8 mouse cellular contexts compared by ENCODE assay signal in genomic region chr10:13446791-13447249, GRCm38 (mm10). TPM values are rescaled to one million over a fixed set of nuclear protein-coding genes. Genes with fewer than 3 reads are reported as not detected.
DNase-seq lines count a peak whose midpoint lies in the region; ATAC-seq and TF ChIP-seq lines count a peak whose summit lies in the region.

No protein-coding gene starts in this region.

- TF ChIP-seq POLR2A in kidney, adult 2 months (IDR thresholded peaks at IDR 0.05; ENCODE audit: low read depth, low read length) = no peak

- no peak for DNase-seq in embryonic facial prominence, embryonic 10.5 days (ENCODE audit: low spot score)
- DNase-seq in adrenal gland, postnatal 36 days = peak; percentile 31 to 65
- DNase-seq in gastrocnemius, postnatal 14 days = peak; percentile 43
- peak; percentile 98 for DNase-seq in kidney, adult 2 months
- peak; percentile 94 for DNase-seq in lung, postnatal 36 days
- no peak for DNase-seq in embryo, embryonic 9.5 days (ENCODE audit: extremely low spot score)

- H3K9me3 ChIP-seq in embryonic facial prominence, embryonic 12.5 days = no peaks in the 10 kb centered on the region
- H3K9me3 ChIP-seq in embryonic facial prominence, embryonic 10.5 days = no peaks in the 10 kb centered on the region

- TF ChIP-seq CTCF in kidney, adult 2 months (conservative IDR thresholded peaks at IDR 0.05; ENCODE audit: insufficient read depth, insufficient read length, low read depth, low read length) = no peak

- no peak overlapping the region for H3K27ac ChIP-seq in embryonic facial prominence, embryonic 12.5 days
- no peak overlapping the region for H3K27ac ChIP-seq in embryonic facial prominence, embryonic 10.5 days (replicated peaks)
- peak overlapping the region; percentile 70 for H3K27ac ChIP-seq in kidney, adult 2 months (ENCODE audit: insufficient read depth, low read depth, low read length)

- H3K27me3 ChIP-seq in embryonic facial prominence, embryonic 12.5 days = no peaks in the 10 kb centered on the region
- no peaks in the 10 kb centered on the region for H3K27me3 ChIP-seq in embryonic facial prominence, embryonic 10.5 days (replicated peaks; ENCODE audit: low read depth, poor library complexity, severe bottlenecking)
- no peaks in the 10 kb centered on the region for H3K27me3 ChIP-seq in kidney, adult 2 months (replicated peaks; ENCODE audit: control insufficient read depth, insufficient read depth, low read length)

- WGBS in embryonic facial prominence, embryonic 12.5 days = 47% methylated on average over 3 of the region's 3 CpGs
- 77% methylated on average over 3 of the region's 3 CpGs for WGBS in embryonic facial prominence, embryonic 10.5 days
- WGBS in kidney, adult 2 months = 15% methylated on average over 3 of the region's 3 CpGs

- H3K4me3 ChIP-seq in embryonic facial prominence, embryonic 12.5 days = no peak overlapping the region
- H3K4me3 ChIP-seq in embryonic facial prominence, embryonic 10.5 days = no peak overlapping the region
- H3K4me3 ChIP-seq in kidney, adult 2 months (ENCODE audit: insufficient read depth, low read depth, low read length) = no peak overlapping the region

- H3K36me3 ChIP-seq in embryonic facial prominence, embryonic 12.5 days = no peaks in the 10 kb centered on the region
- no peaks in the 10 kb centered on the region for H3K36me3 ChIP-seq in embryonic facial prominence, embryonic 10.5 days (replicated peaks)
- H3K36me3 ChIP-seq in kidney, adult 2 months (ENCODE audit: control insufficient read depth, insufficient read depth, low read length) = no peaks in the 10 kb centered on the region

- no peak overlapping the region for H3K4me2 ChIP-seq in embryonic facial prominence, embryonic 12.5 days (replicated peaks)

- intact Hi-C loops in gastrocnemius, postnatal 14 days (cut with DNase I; ENCODE audit: low total_unique reads) = no loop called here

- 0 out of 2 replicates have a peak, but pooled peaks have one; percentile 18 for ATAC-seq in embryonic facial prominence, embryonic 12.5 days (ENCODE audit: insufficient number of reproducible peaks, insufficient read depth, low FRiP score, low TSS enrichment)
- ATAC-seq in monocyte, adult 5-6 weeks (replicated peaks; ENCODE audit: insufficient number of reproducible peaks, low FRiP score, low TSS enrichment, poor library complexity, severe bottlenecking) = no peak

- no peak overlapping the region for H3K9ac ChIP-seq in embryonic facial prominence, embryonic 12.5 days

- no peaks in the 10 kb centered on the region for H3K4me1 ChIP-seq in embryonic facial prominence, embryonic 12.5 days
- H3K4me1 ChIP-seq in embryonic facial prominence, embryonic 10.5 days = no peaks in the 10 kb centered on the region
- H3K4me1 ChIP-seq in kidney, adult 2 months (ENCODE audit: control insufficient read depth, insufficient read depth, low read length) = peaks cover 7% of the 10 kb centered on the region; the same call in 1 of the 2 replicates

RNA-seq across cellular contexts. Expression of gene Phactr2, which starts 27.4 kb away (rescaled TPM):
- polyA plus RNA-seq in embryonic facial prominence, embryonic 12.5 days (2016; fragmentation: Nextera tagmentation; extraction: Ambion mirVana) = 25.1 and 27.2 TPM in 2 replicates
- polyA plus RNA-seq in embryonic facial prominence, embryonic 10.5 days (2016; fragmentation: Nextera tagmentation; extraction: Ambion mirVana) = 16.8 and 18.3 TPM in 2 replicates
- 10 to 100 TPM; 22.9 to 30.1 TPM for total RNA-seq in adrenal gland, postnatal 36 days (2021)
- total RNA-seq in gastrocnemius, postnatal 14 days (2021) = 10 to 100 TPM; 21.3 to 25.7 TPM
- polyA plus RNA-seq in kidney, adult 2 months (2012; rRNA removed) = 10.7 and 12.5 TPM in 2 replicates
- total RNA-seq in monocyte, adult 5-6 weeks (2017) = 15.6 to 23.5 TPM (median 18.2 TPM) in 3 replicates

RNA-seq across cellular contexts. Expression of gene Fuca2, which starts 52.5 kb away (rescaled TPM):
- polyA plus RNA-seq in embryonic facial prominence, embryonic 12.5 days (2016; fragmentation: Nextera tagmentation; extraction: Ambion mirVana) = 35.9 and 41.6 TPM in 2 replicates
- polyA plus RNA-seq in embryonic facial prominence, embryonic 10.5 days (2016; fragmentation: Nextera tagmentation; extraction: Ambion mirVana) = 27.0 and 27.1 TPM in 2 replicates
- 10 to 100 TPM; 17.9 to 19.3 TPM for total RNA-seq in adrenal gland, postnatal 36 days (2021)
- 10 to 100 TPM; 11.7 to 12.0 TPM for total RNA-seq in gastrocnemius, postnatal 14 days (2021)
- 120 TPM in 2 replicates for polyA plus RNA-seq in kidney, adult 2 months (2012; rRNA removed)
- 88.9 to 95.9 TPM (median 92.9 TPM) in 3 replicates for total RNA-seq in monocyte, adult 5-6 weeks (2017)

Comparison
In these comparisons a context has a peak if more than half of its experiments do, and no peak if none do; other contexts are left out.
1. DNase-seq: peak in adrenal gland, postnatal 36 days (2 of 2), gastrocnemius, postnatal 14 days (single experiment), kidney, adult 2 months (single experiment) and lung, postnatal 36 days (single experiment); none in embryonic facial prominence, embryonic 10.5 days (single experiment) and embryo, embryonic 9.5 days (single experiment).